22 mouse cellular contexts compared by ENCODE assay signal in genomic region chr17:78752064-78752463, GRCm38 (mm10). TPM values are rescaled to one million over a fixed set of nuclear protein-coding genes. Genes with fewer than 3 reads are reported as not detected.
DNase-seq lines count a peak whose midpoint lies in the region; ATAC-seq and TF ChIP-seq lines count a peak whose summit lies in the region.
"Had no signal": no experiment of that assay in that cellular context is flagged by ENCODE, and none has a peak within 500 bp of the region (broad histone marks: within the 10 kb centered on the region; RNA-seq: fewer than 3 reads in every experiment).

No protein-coding gene starts in this region.

- TF ChIP-seq RAD21 in MEL (IDR thresholded peaks at IDR 0.05; ENCODE audit: low read depth, low read length) = no peak

- H3K27ac ChIP-seq in heart, adult 2 months = no peak overlapping the region
- no peak overlapping the region for H3K27ac ChIP-seq in liver, postnatal 0 days (ENCODE audit: low read depth)
- H3K27ac ChIP-seq in MEL (ENCODE audit: control insufficient read depth, low read depth, low read length) = no peak overlapping the region
- H3K27ac ChIP-seq in embryonic facial prominence, embryonic 10.5 days (replicated peaks) = no peak overlapping the region
- H3K27ac ChIP-seq in hindbrain, postnatal 0 days = no peak overlapping the region
- H3K27ac ChIP-seq: liver, embryonic 13.5 days; macrophage; midbrain, embryonic 10.5 days; stomach, embryonic 15.5 days had no signal

- peak; percentile 32 for TF ChIP-seq CTCF in heart, adult 2 months (IDR thresholded peaks at IDR 0.05)
- peak; percentile 27; the same call in 1 of the 2 replicates for TF ChIP-seq CTCF in liver, postnatal 0 days (IDR thresholded peaks at IDR 0.05; ENCODE audit: low read depth)
- peak; percentile 20 to 59 (median 30); a peak in 3 of 6 replicates for TF ChIP-seq CTCF in MEL (IDR thresholded peaks at IDR 0.05 in 2 of 3, conservative IDR thresholded peaks at IDR 0.05 in 1 of 3; ENCODE audit: control insufficient read depth in 1 of 3, insufficient read depth in 1 of 3, low read depth in 2 of 3, low read length in 3 of 3, poor library complexity in 1 of 3, severe bottlenecking in 1 of 3)
- TF ChIP-seq CTCF in hindbrain, postnatal 0 days (IDR thresholded peaks at IDR 0.05; ENCODE audit: low read depth) = no peak

- H3K4me1 ChIP-seq in heart, adult 2 months (ENCODE audit: control insufficient read depth, insufficient read depth, low read length) = no peaks in the 10 kb centered on the region
- no peaks in the 10 kb centered on the region for H3K4me1 ChIP-seq in liver, postnatal 0 days (ENCODE audit: insufficient read depth)
- H3K4me1 ChIP-seq in MEL (ENCODE audit: control insufficient read depth in 1 of 2, insufficient read depth in 2 of 2, low read length in 2 of 2) = no peaks in the 10 kb centered on the region
- peaks cover 11% of the 10 kb centered on the region; the same call in 1 of the 2 replicates for H3K4me1 ChIP-seq in embryonic facial prominence, embryonic 10.5 days
- no peaks in the 10 kb centered on the region for H3K4me1 ChIP-seq in hindbrain, postnatal 0 days (ENCODE audit: insufficient read depth, low read length)
- H3K4me1 ChIP-seq: liver, embryonic 13.5 days; stomach, embryonic 15.5 days had no signal

- intact Hi-C loops in heart, adult 2 months (cut with DNase I) = no loop called here

- no peak for TF ChIP-seq POLR2A in heart, adult 2 months (IDR thresholded peaks at IDR 0.05; ENCODE audit: insufficient read depth, low read depth, low read length)
- no peak for TF ChIP-seq POLR2A in MEL (IDR thresholded peaks at IDR 0.05; ENCODE audit: control insufficient read depth in 1 of 2, insufficient read depth in 1 of 2, low read depth in 1 of 2, low read length in 2 of 2, poor library complexity in 1 of 2)

- DNase-seq in heart, adult 2 months = no peak
- DNase-seq in heart, postnatal 4 days = no peak
- DNase-seq in liver, postnatal 0 days = no peak
- no peak for DNase-seq in liver
- DNase-seq in MEL (ENCODE audit: low read depth, low spot score) = no peak
- no peak for DNase-seq in embryonic facial prominence, embryonic 10.5 days (ENCODE audit: low spot score)
- no peak for DNase-seq in hindbrain, postnatal 0 days (ENCODE audit: low spot score)
- DNase-seq: adrenal gland, adult 8-10 months; cerebellum, adult 9-11 months; gastrocnemius, postnatal 36 days; heart, postnatal 36 days; kidney, adult 18-20 months; kidney, postnatal 14 days; left cerebral cortex, postnatal 4 days; liver, embryonic 13.5 days; right cerebral cortex, postnatal 25 days; thymus, adult 2 months had no signal

- no peak for ATAC-seq in liver, postnatal 0 days
- no peak for ATAC-seq in hindbrain, postnatal 0 days
- ATAC-seq: CD4-positive, CD25-positive, alpha-beta regulatory T cell, adult 4 months had no signal

- H3K9ac ChIP-seq in heart, adult 2 months (ENCODE audit: low read depth, low read length) = no peak overlapping the region
- H3K9ac ChIP-seq in liver, postnatal 0 days (replicated peaks) = no peak overlapping the region
- no peak overlapping the region for H3K9ac ChIP-seq in MEL (ENCODE audit: control insufficient read depth, low read depth, low read length, poor library complexity, severe bottlenecking)
- no peak overlapping the region for H3K9ac ChIP-seq in hindbrain, postnatal 0 days (replicated peaks; ENCODE audit: low read length)
- H3K9ac ChIP-seq: heart, embryonic 12.5 days; liver, embryonic 13.5 days; stomach, embryonic 15.5 days had no signal

- no peaks in the 10 kb centered on the region for H3K79me2 ChIP-seq in heart, adult 2 months (replicated peaks; ENCODE audit: control insufficient read depth, insufficient read depth, low read length)
- H3K79me2 ChIP-seq in MEL (ENCODE audit: control insufficient read depth, insufficient read depth, low read length, poor library complexity) = no peaks in the 10 kb centered on the region

- no peak for TF ChIP-seq EP300 in heart, adult 2 months (IDR thresholded peaks at IDR 0.05; ENCODE audit: insufficient read depth, low read depth, low read length)
- no peak for TF ChIP-seq EP300 in liver, postnatal 0 days (IDR thresholded peaks at IDR 0.05; ENCODE audit: low read depth)
- TF ChIP-seq EP300 in MEL (IDR thresholded peaks at IDR 0.05; ENCODE audit: low read depth in 1 of 2, low read length in 2 of 2) = no peak

- no peak overlapping the region for H3K4me2 ChIP-seq in liver, postnatal 0 days (ENCODE audit: low read depth, low read length)
- H3K4me2 ChIP-seq in hindbrain, postnatal 0 days (ENCODE audit: low read depth, low read length) = no peak overlapping the region
- H3K4me2 ChIP-seq: heart, embryonic 12.5 days; liver, embryonic 13.5 days; stomach, embryonic 15.5 days had no signal

- H3K4me3 ChIP-seq in heart, adult 2 months = no peak overlapping the region
- no peak overlapping the region for H3K4me3 ChIP-seq in liver, postnatal 0 days (ENCODE audit: low read depth, low read length)
- no peak overlapping the region for H3K4me3 ChIP-seq in MEL (ENCODE audit: control insufficient read depth in 1 of 2, insufficient read depth in 1 of 2, low read depth in 2 of 2, low read length in 2 of 2)
- H3K4me3 ChIP-seq in embryonic facial prominence, embryonic 10.5 days = no peak overlapping the region
- no peak overlapping the region for H3K4me3 ChIP-seq in hindbrain, postnatal 0 days (ENCODE audit: low read length)
- H3K4me3 ChIP-seq: heart, embryonic 12.5 days; liver, embryonic 13.5 days; midbrain, embryonic 10.5 days; stomach, embryonic 15.5 days had no signal

- 63% methylated on average over 10 of the region's 10 CpGs for WGBS in heart, adult 2 months
- 81% methylated on average over 10 of the region's 10 CpGs for WGBS in liver, postnatal 0 days (ENCODE audit: insufficient replicate concordance)
- WGBS in embryonic facial prominence, embryonic 10.5 days = 41% methylated on average over 10 of the region's 10 CpGs
- 43% methylated on average over 10 of the region's 10 CpGs for WGBS in hindbrain, postnatal 0 days

- H3K27me3 ChIP-seq in heart, adult 2 months (ENCODE audit: control insufficient read depth, insufficient read depth, low read length) = no peaks in the 10 kb centered on the region
- no peaks in the 10 kb centered on the region for H3K27me3 ChIP-seq in liver, postnatal 0 days (ENCODE audit: insufficient read depth, low read length)
- no peaks in the 10 kb centered on the region for H3K27me3 ChIP-seq in MEL (ENCODE audit: control insufficient read depth in 1 of 2, insufficient read depth in 2 of 2, low read length in 2 of 2)
- no peaks in the 10 kb centered on the region for H3K27me3 ChIP-seq in embryonic facial prominence, embryonic 10.5 days (replicated peaks; ENCODE audit: low read depth, poor library complexity, severe bottlenecking)
- H3K27me3 ChIP-seq in hindbrain, postnatal 0 days (ENCODE audit: insufficient read depth, low read length) = no peaks in the 10 kb centered on the region
- H3K27me3 ChIP-seq: heart, embryonic 12.5 days; liver, embryonic 13.5 days; stomach, embryonic 15.5 days had no signal

- H3K36me3 ChIP-seq in heart, adult 2 months (ENCODE audit: control insufficient read depth, insufficient read depth, low read length) = no peaks in the 10 kb centered on the region
- H3K36me3 ChIP-seq in liver, postnatal 0 days (replicated peaks; ENCODE audit: insufficient read depth, low read length) = peaks cover 16% of the 10 kb centered on the region; the same call in 1 of the 2 replicates
- H3K36me3 ChIP-seq in MEL (ENCODE audit: control insufficient read depth in 1 of 2, insufficient read depth in 2 of 2, low read length in 2 of 2) = no peaks in the 10 kb centered on the region
- H3K36me3 ChIP-seq in embryonic facial prominence, embryonic 10.5 days (replicated peaks) = peaks cover 37% of the 10 kb centered on the region
- peaks cover 19% of the 10 kb centered on the region for H3K36me3 ChIP-seq in hindbrain, postnatal 0 days (ENCODE audit: insufficient read depth, low read length)
- H3K36me3 ChIP-seq: stomach, embryonic 15.5 days had no signal

- no peaks in the 10 kb centered on the region for H3K9me3 ChIP-seq in liver, postnatal 0 days (ENCODE audit: low read length)
- H3K9me3 ChIP-seq in MEL (replicated peaks; ENCODE audit: insufficient read depth, low read length) = no peaks in the 10 kb centered on the region
- no peaks in the 10 kb centered on the region for H3K9me3 ChIP-seq in embryonic facial prominence, embryonic 10.5 days
- no peaks in the 10 kb centered on the region for H3K9me3 ChIP-seq in hindbrain, postnatal 0 days (ENCODE audit: low read length)
- H3K9me3 ChIP-seq: heart, embryonic 12.5 days; liver, embryonic 13.5 days; midbrain, embryonic 10.5 days; stomach, embryonic 15.5 days had no signal

TF ChIP-seq in MEL, 35 proteins besides CTCF, POLR2A, EP300 and RAD21 (continues in another document):
- TF ChIP-seq ZC3H11A (IDR thresholded peaks at IDR 0.05; ENCODE audit: low read depth, low read length) (no peak), MYC (IDR thresholded peaks at IDR 0.05; ENCODE audit: low read depth, low read length) (no peak), JUND (IDR thresholded peaks at IDR 0.05; ENCODE audit: low read depth, low read length) (no peak), HCFC1 (IDR thresholded peaks at IDR 0.05; ENCODE audit: low read depth, low read length) (no peak), GABPA (IDR thresholded peaks at IDR 0.05; ENCODE audit: low read depth, low read length) (no peak), ZNF384 (IDR thresholded peaks at IDR 0.05; ENCODE audit: low read depth, low read length) (no peak), USF1 (IDR thresholded peaks at IDR 0.05; ENCODE audit: low read depth, low read length) (no peak), USF2 (IDR thresholded peaks at IDR 0.05; ENCODE audit: borderline replicate concordance in 1 of 2, insufficient read depth in 1 of 2, low read depth in 1 of 2, low read length in 2 of 2) (no peak), TAL1 (IDR thresholded peaks at IDR 0.05; ENCODE audit: low read length) (no peak), ETS1 (IDR thresholded peaks at IDR 0.05; ENCODE audit: low read depth, low read length) (no peak), RCOR1 (IDR thresholded peaks at IDR 0.05; ENCODE audit: low read depth, low read length) (no peak), CHD2 (IDR thresholded peaks at IDR 0.05; ENCODE audit: low read length) (no peak), MAZ (IDR thresholded peaks at IDR 0.05; ENCODE audit: low read depth, low read length) (no peak)

RNA-seq across cellular contexts. Expression of gene Strn, which starts 15.1 kb away (rescaled TPM):
- total RNA-seq in heart, adult 2 months (2021) = 10 to 100 TPM; 20.3 to 24.2 TPM
- 6.1 and 11.8 TPM in 2 replicates for polyA plus RNA-seq in heart, adult 2 months (2012; rRNA removed)
- total RNA-seq in heart, postnatal 4 days (2021) = 10 to 100 TPM; 49.7 to 52.8 TPM
- polyA plus RNA-seq in liver, postnatal 0 days (2015; fragmentation: Nextera tagmentation; extraction: Ambion mirVana) = 1.2 and 1.7 TPM in 2 replicates
- 10.2 and 13.4 TPM in 2 replicates for total RNA-seq in MEL (2012; rRNA removed)
- 10 to 100 TPM in 1 of 2 experiments, not detected in 1; 13.9 TPM for polyA plus RNA-seq in MEL (2012; ENCODE audit: insufficient read depth in 1 of 2, insufficient read length in 2 of 2, low read depth in 1 of 2, low replicate concordance in 2 of 2, missing spikeins in 1 of 2)
- 6.6 and 7.1 TPM in 2 replicates for polyA plus RNA-seq in embryonic facial prominence, embryonic 10.5 days (2016; fragmentation: Nextera tagmentation; extraction: Ambion mirVana)
- total RNA-seq in hindbrain, postnatal 0 days (2014; rRNA removed) = 21.3 and 22.2 TPM in 2 replicates
- 4.4 and 4.5 TPM in 2 replicates for polyA plus RNA-seq in hindbrain, postnatal 0 days (2015; fragmentation: Nextera tagmentation; extraction: Ambion mirVana)
